Comparison of ENCODE assay signal across 8 mouse cellular contexts in genomic region chr8:110718969-110719670, GRCm38 (mm10). TPM values are rescaled to one million over a fixed set of nuclear protein-coding genes. Genes with fewer than 3 reads are reported as not detected.
A peak's percentile ranks its signal among the peaks of the same experiment; 100 is the strongest.
DNase-seq lines count a peak whose midpoint lies in the region; ATAC-seq and TF ChIP-seq lines count a peak whose summit lies in the region.

No protein-coding gene starts in this region.

- ATAC-seq in hindbrain, embryonic 13.5 days (ENCODE audit: low FRiP score), result no peak
- ATAC-seq in limb, embryonic 14.5 days (ENCODE audit: low FRiP score, low read depth), result no peak
- ATAC-seq in neural tube, embryonic 14.5 days (ENCODE audit: low read depth), result no peak

- intact Hi-C loops in gastrocnemius, adult 2 months (cut with DNase I), result loop anchor here (5.0 kb wide), 1 partner anchor 42 kb away; no protein-coding TSS in a partner anchor

- peaks cover 84% of the 10 kb centered on the region for H3K4me1 ChIP-seq in hindbrain, embryonic 13.5 days (replicated peaks)
- peaks cover 82% of the 10 kb centered on the region for H3K4me1 ChIP-seq in limb, embryonic 14.5 days (ENCODE audit: control insufficient read depth, insufficient read depth, low read length)
- H3K4me1 ChIP-seq in neural tube, embryonic 14.5 days (ENCODE audit: control insufficient read depth, insufficient read depth, low read length), result peaks cover 58% of the 10 kb centered on the region

- peaks cover 22% of the 10 kb centered on the region; the same call in 1 of the 2 replicates for H3K36me3 ChIP-seq in hindbrain, embryonic 13.5 days
- H3K36me3 ChIP-seq in limb, embryonic 14.5 days (ENCODE audit: control insufficient read depth, insufficient read depth, low read length), result no peaks in the 10 kb centered on the region; the same call in 1 of the 2 replicates
- H3K36me3 ChIP-seq in neural tube, embryonic 14.5 days (ENCODE audit: control insufficient read depth, insufficient read depth, low read length), result no peaks in the 10 kb centered on the region

- 43% methylated on average over 12 of the region's 12 CpGs for WGBS in hindbrain, embryonic 13.5 days
- 35% methylated on average over 12 of the region's 12 CpGs for WGBS in limb, embryonic 14.5 days
- WGBS in neural tube, embryonic 14.5 days, result 46% methylated on average over 12 of the region's 12 CpGs

- no peaks in the 10 kb centered on the region for H3K9me3 ChIP-seq in hindbrain, embryonic 13.5 days
- no peaks in the 10 kb centered on the region for H3K9me3 ChIP-seq in limb, embryonic 14.5 days (ENCODE audit: control insufficient read depth, low read length)
- no peaks in the 10 kb centered on the region for H3K9me3 ChIP-seq in neural tube, embryonic 14.5 days (ENCODE audit: control insufficient read depth, low read length)

- no peak for TF ChIP-seq CTCF in gastrocnemius, adult 2 months (IDR thresholded peaks at IDR 0.05)

- H3K4me2 ChIP-seq in hindbrain, embryonic 13.5 days, result no peak overlapping the region
- 0 out of 2 replicates have a peak overlapping the region, but pooled peaks have one; percentile 1 for H3K4me2 ChIP-seq in limb, embryonic 14.5 days (replicated peaks; ENCODE audit: low read depth, low read length, severe bottlenecking)
- no peak overlapping the region for H3K4me2 ChIP-seq in neural tube, embryonic 14.5 days (ENCODE audit: low read depth, low read length)

- TF ChIP-seq POLR2A in limb, embryonic 14.5 days (IDR thresholded peaks at IDR 0.05; ENCODE audit: borderline replicate concordance, extremely low read depth, insufficient read depth, insufficient read length), result no peak

- H3K27me3 ChIP-seq in hindbrain, embryonic 13.5 days, result no peaks in the 10 kb centered on the region
- no peaks in the 10 kb centered on the region for H3K27me3 ChIP-seq in limb, embryonic 14.5 days (ENCODE audit: control insufficient read depth, insufficient read depth, low read length)
- H3K27me3 ChIP-seq in neural tube, embryonic 14.5 days (ENCODE audit: control insufficient read depth, insufficient read depth, low read length), result no peaks in the 10 kb centered on the region

- peak; percentile 70 to 78 for DNase-seq in layer of hippocampus, postnatal 10 days (ENCODE audit: low spot score in 2 of 2)
- DNase-seq in layer of hippocampus, adult 9-10 months (ENCODE audit: low spot score), result no peak
- DNase-seq in brain, adult 2 months (ENCODE audit: low read depth, low spot score), result peak; percentile 67
- DNase-seq in gastrocnemius, adult 2 months, result peak; percentile 85
- DNase-seq in limb, embryonic 14.5 days (ENCODE audit: low spot score), result no peak
- DNase-seq in urinary bladder, adult 2 months (ENCODE audit: low spot score), result no peak

- peak overlapping the region; percentile 23 for H3K4me3 ChIP-seq in gastrocnemius, adult 2 months
- no peak overlapping the region for H3K4me3 ChIP-seq in hindbrain, embryonic 13.5 days
- H3K4me3 ChIP-seq in limb, embryonic 14.5 days (replicated peaks; ENCODE audit: low read length), result no peak overlapping the region
- no peak overlapping the region for H3K4me3 ChIP-seq in neural tube, embryonic 14.5 days (ENCODE audit: low read depth, low read length)

- peak overlapping the region; percentile 99; the same call in 1 of the 2 replicates for H3K9ac ChIP-seq in hindbrain, embryonic 13.5 days
- H3K9ac ChIP-seq in limb, embryonic 14.5 days (ENCODE audit: low read depth, low read length, severe bottlenecking), result no peak overlapping the region
- no peak overlapping the region for H3K9ac ChIP-seq in neural tube, embryonic 14.5 days (replicated peaks; ENCODE audit: low read depth, low read length)

- H3K27ac ChIP-seq in gastrocnemius, adult 2 months, result peak overlapping the region; percentile 90
- H3K27ac ChIP-seq in hindbrain, embryonic 13.5 days, result peak overlapping the region; percentile 96
- peak overlapping the region; percentile 33 for H3K27ac ChIP-seq in limb, embryonic 14.5 days (replicated peaks; ENCODE audit: low read depth, low read length)
- H3K27ac ChIP-seq in neural tube, embryonic 14.5 days (ENCODE audit: low read depth, low read length), result peak overlapping the region; percentile 57; the same call in 1 of the 2 replicates

RNA-seq across cellular contexts. Expression of gene Mtss1l, which starts 2.2 kb away (rescaled TPM):
- 100 to 1,000 TPM; 254 to 265 TPM for total RNA-seq in layer of hippocampus, postnatal 10 days (2021)
- 100 to 1,000 TPM in 1 of 2 experiments, 10 to 100 TPM in 1; 85.5 to 125 TPM for total RNA-seq in gastrocnemius, adult 2 months (2021)
- polyA plus RNA-seq in hindbrain, embryonic 13.5 days (2015; fragmentation: Nextera tagmentation; extraction: Ambion mirVana), result 19.0 and 20.4 TPM in 2 replicates
- 78.7 and 115 TPM in 2 replicates for polyA plus RNA-seq in limb, embryonic 14.5 days (2012; rRNA removed)
- 19.1 and 28.0 TPM in 2 replicates for polyA plus RNA-seq in limb, embryonic 14.5 days (2014; fragmentation: Nextera tagmentation; extraction: Ambion mirVana)
- 23.9 and 24.9 TPM in 2 replicates for polyA plus RNA-seq in neural tube, embryonic 14.5 days (2014; fragmentation: Nextera tagmentation; extraction: Ambion mirVana)
- 28.7 and 47.5 TPM in 2 replicates for polyA plus RNA-seq in urinary bladder, adult 2 months (2012; rRNA removed)

Comparison
In these comparisons a context has a peak if more than half of its experiments do, and no peak if none do; other contexts are left out.
1. DNase-seq: peak in layer of hippocampus, postnatal 10 days (2 of 2), brain, adult 2 months (single experiment) and gastrocnemius, adult 2 months (single experiment); none in layer of hippocampus, adult 9-10 months (single experiment), limb, embryonic 14.5 days (single experiment) and urinary bladder, adult 2 months (single experiment).
2. H3K27ac ChIP-seq: peak in every context shown above with its lines; median percentile 96 in hindbrain, embryonic 13.5 days; 90 in gastrocnemius, adult 2 months; 57 in neural tube, embryonic 14.5 days; 33 in limb, embryonic 14.5 days.